Mouse (Mus musculus) cerebellum, postnatal 25 days (tissue): ENCODE measurements at regions not wholly inside any gene's neighbourhood (a gene's known extent, or its start where the extent isn't known, plus 50 kb on each side); places are given as distances from the start of the nearest gene placed in this dataset.

ENCODE experiments used
- DNase-seq, 2 experiments: peaks; one replicate each; pipeline ENCODE4 v3.0.0; 2021; ENCODE audit warnings: mixed read lengths in 2 of 2

GRCm38 (mm10) chr14:56313969-56314368 is 50.9 kb upstream of the Atp12a start:
- DNase-seq: peak; percentile 55 to 72

GRCm38 (mm10) chr14:56314459-56314858 is 50.4 kb upstream of the Atp12a start:
- DNase-seq: peak; percentile 59 to 78
